Mouse (Mus musculus) midbrain, embryonic 15.5 days (tissue): ENCODE measurements at regions not wholly inside any gene's neighbourhood (a gene's known extent, or its start where the extent isn't known, plus 50 kb on each side); places are given as distances from the start of the nearest gene placed in this dataset.

ENCODE experiments used
- ATAC-seq: fragments of 200-750 bp; cut with Nextera tagmentation; replicated peaks from 2 replicates; pipeline ENCODE4 v1.8.0; 2017; ENCODE audit warnings: moderate TSS enrichment
- H3K27ac ChIP-seq: fragments of 300-500 bp; sonication (generic); 2 replicates; pipeline ENCODE4 v1.5.1; 2015; ENCODE audit warnings: mild to moderate bottlenecking, inconsistent platforms
- H3K27me3 ChIP-seq: fragments of 300-500 bp; sonication (generic); replicated peaks from 2 replicates; pipeline ENCODE4 v1.6.1; 2015; ENCODE audit warnings: inconsistent platforms
- H3K36me3 ChIP-seq: fragments of 300-500 bp; sonication (generic); replicated peaks from 2 replicates; pipeline ENCODE4 v1.6.1; 2015; ENCODE audit warnings: inconsistent platforms
- H3K4me1 ChIP-seq: fragments of 300-500 bp; sonication (generic); 2 replicates; pipeline ENCODE4 v1.6.1; 2015; ENCODE audit warnings: inconsistent platforms
- H3K4me2 ChIP-seq: fragments of 300-500 bp; sonication (generic); 2 replicates; pipeline ENCODE4 v1.6.1; 2015; ENCODE audit warnings: inconsistent platforms, mild to moderate bottlenecking, moderate library complexity
- H3K4me3 ChIP-seq: fragments of 300-500 bp; sonication (generic); 2 replicates; pipeline ENCODE4 v1.5.1; 2015; ENCODE audit warnings: mild to moderate bottlenecking, inconsistent platforms
- H3K9ac ChIP-seq: fragments of 300-500 bp; sonication (generic); 2 replicates; pipeline ENCODE4 v1.6.1; 2015; ENCODE audit warnings: mild to moderate bottlenecking, inconsistent platforms
- H3K9me3 ChIP-seq: fragments of 300-500 bp; sonication (generic); 2 replicates; pipeline ENCODE4 v1.6.1; 2016; ENCODE audit warnings: inconsistent platforms
- WGBS: fragments of 180-500 bp; shearing (Covaris S2); methylation state at CpG from one replicate; pipeline ENCODE4 v1.1.7; 2015; ENCODE audit warnings: mixed read lengths; 5-methylcytosine and 5-hydroxymethylcytosine counted together

DNA sequence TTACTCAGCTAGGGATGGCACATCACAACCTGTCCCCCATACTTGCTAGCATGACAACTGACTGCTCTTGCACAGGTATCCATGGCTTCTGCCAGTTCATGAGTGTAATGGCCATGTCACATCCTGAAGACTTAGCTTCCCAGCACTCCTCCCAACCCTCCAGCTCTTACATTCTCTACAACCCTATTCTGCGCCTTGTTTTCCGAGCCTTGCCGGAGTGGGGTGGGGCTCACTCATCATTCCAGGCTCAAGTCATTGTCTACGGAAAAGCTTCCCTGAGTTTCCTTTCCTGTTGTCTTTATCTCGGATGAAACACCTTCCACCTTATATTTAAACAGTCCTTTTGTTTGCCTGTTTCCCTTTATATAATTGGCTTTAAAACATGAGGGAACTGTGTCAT, 69.6 kb downstream of the Prdm13 start:
- H3K4me3 ChIP-seq = no peak overlapping the region
- no peak overlapping the region for H3K9ac ChIP-seq
- no peak overlapping the region for H3K27ac ChIP-seq
- H3K4me1 ChIP-seq = no peaks in the 10 kb centered on the region
- no peaks in the 10 kb centered on the region for H3K27me3 ChIP-seq
- ATAC-seq = no peak
- WGBS = 81% methylated on average over 5 of the region's 5 CpGs
- H3K9me3 ChIP-seq = no peaks in the 10 kb centered on the region
- no peaks in the 10 kb centered on the region for H3K36me3 ChIP-seq
- H3K4me2 ChIP-seq = no peak overlapping the region

GRCm38 (mm10) chr4:21614429-21614828, 71.3 kb downstream of the Prdm13 start:
- Histone ChIP-seq H3K4me3 (no peak overlapping the region), H3K27ac (no peak overlapping the region), H3K4me2 (no peak overlapping the region), H3K36me3 (no peaks in the 10 kb centered on the region), H3K4me1 (no peaks in the 10 kb centered on the region), H3K9ac (no peak overlapping the region), H3K9me3 (no peaks in the 10 kb centered on the region), H3K27me3 (no peaks in the 10 kb centered on the region)
- ATAC-seq = peak; percentile 33; the same call in 1 of the 2 replicates
- 37% methylated on average over 3 of the region's 3 CpGs for WGBS

- no peak overlapping the region for H3K9ac ChIP-seq
- H3K36me3 ChIP-seq = no peaks in the 10 kb centered on the region
- H3K4me2 ChIP-seq = no peak overlapping the region
- no peaks in the 10 kb centered on the region for H3K27me3 ChIP-seq
- H3K4me1 ChIP-seq = no peaks in the 10 kb centered on the region
- no peaks in the 10 kb centered on the region for H3K9me3 ChIP-seq
- no peak overlapping the region for H3K27ac ChIP-seq
- 62% methylated on average over 5 of the region's 5 CpGs for WGBS
- ATAC-seq = no peak
- no peak overlapping the region for H3K4me3 ChIP-seq
Measured at GRCm38 (mm10) chr4:21611531-21612282, 74.1 kb downstream of the Prdm13 start.

DNA sequence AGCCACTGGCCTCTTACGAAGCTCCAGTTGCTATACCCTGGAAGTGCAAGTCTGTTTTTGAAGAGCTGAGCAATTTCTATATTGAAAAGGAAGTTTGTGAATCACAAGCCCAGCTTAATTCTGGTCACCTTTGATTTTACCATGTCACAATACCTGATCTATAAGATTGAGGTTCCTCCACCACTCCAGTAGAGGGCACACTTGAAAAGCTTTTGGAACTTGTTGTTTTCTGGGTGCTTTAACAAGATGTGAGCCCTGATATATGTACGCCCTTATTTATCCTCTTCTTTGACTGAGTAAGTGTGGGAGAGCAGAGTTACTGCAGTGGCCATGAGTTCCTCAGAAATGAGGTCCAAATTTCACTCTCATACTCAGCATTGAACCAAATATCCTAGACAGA, 87.7 kb downstream of the Prdm13 start:
- H3K4me2 ChIP-seq = no peak overlapping the region
- WGBS = 68% methylated on average over 2 of the region's 2 CpGs
- no peaks in the 10 kb centered on the region for H3K9me3 ChIP-seq

GRCm38 (mm10) chr4:21547771-21548170, 138.0 kb downstream of the Prdm13 start:
- Histone ChIP-seq H3K4me3 (no peak overlapping the region), H3K27me3 (no peaks in the 10 kb centered on the region), H3K36me3 (no peaks in the 10 kb centered on the region), H3K27ac (no peak overlapping the region), H3K4me2 (no peak overlapping the region), H3K9me3 (no peaks in the 10 kb centered on the region), H3K4me1 (no peaks in the 10 kb centered on the region), H3K9ac (no peak overlapping the region)
- 90% methylated on average over 3 of the region's 3 CpGs for WGBS
- no peak for ATAC-seq

More for the DNA sequence above, 87.7 kb downstream of the Prdm13 start:
- H3K9ac ChIP-seq = no peak overlapping the region
- H3K27ac ChIP-seq = no peak overlapping the region
- H3K4me1 ChIP-seq = no peaks in the 10 kb centered on the region
- no peaks in the 10 kb centered on the region for H3K36me3 ChIP-seq
- H3K4me3 ChIP-seq = no peak overlapping the region
- no peaks in the 10 kb centered on the region for H3K27me3 ChIP-seq
- ATAC-seq = no peak

GRCm38 (mm10) chr4:21539583-21539982, 146.2 kb downstream of the Prdm13 start:
- H3K27me3 ChIP-seq = no peaks in the 10 kb centered on the region
- H3K9ac ChIP-seq = no peak overlapping the region
- no peaks in the 10 kb centered on the region for H3K9me3 ChIP-seq
- H3K36me3 ChIP-seq = no peaks in the 10 kb centered on the region
- no peak overlapping the region for H3K4me3 ChIP-seq
- no peak overlapping the region for H3K4me2 ChIP-seq
- H3K4me1 ChIP-seq = no peaks in the 10 kb centered on the region
- no peak for ATAC-seq
- 82% methylated on average over 2 of the region's 2 CpGs for WGBS
- no peak overlapping the region for H3K27ac ChIP-seq

DNA sequence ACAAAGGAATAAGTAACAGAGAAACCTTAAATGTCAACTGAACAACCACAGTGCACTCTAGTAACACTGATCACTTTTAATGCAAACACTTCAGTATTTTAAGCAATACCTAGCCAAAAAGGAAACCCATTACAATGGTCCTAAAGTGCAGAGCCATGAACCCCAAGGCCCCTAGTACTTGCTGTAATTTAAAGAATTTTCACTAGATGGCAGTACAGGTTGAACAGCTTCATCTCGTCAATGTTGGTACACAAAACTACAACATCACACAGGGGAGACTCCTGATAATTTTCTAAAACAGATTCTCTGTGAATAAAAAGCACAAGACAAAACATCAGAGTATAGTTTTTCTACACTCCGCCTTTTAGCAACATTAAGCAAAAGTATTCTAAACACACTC, 149.8 kb downstream of the Prdm13 start:
- Histone ChIP-seq H3K4me2 (no peak overlapping the region), H3K36me3 (no peaks in the 10 kb centered on the region), H3K9me3 (no peaks in the 10 kb centered on the region), H3K27ac (no peak overlapping the region), H3K9ac (no peak overlapping the region), H3K4me1 (no peaks in the 10 kb centered on the region), H3K27me3 (no peaks in the 10 kb centered on the region), H3K4me3 (no peak overlapping the region)
- ATAC-seq = no peak
- WGBS = 36% methylated on average over 2 of the region's 2 CpGs

- no peaks in the 10 kb centered on the region for H3K4me1 ChIP-seq
- H3K9ac ChIP-seq = no peak overlapping the region
- 38% methylated on average over 4 of the region's 4 CpGs for WGBS
- no peak overlapping the region for H3K4me3 ChIP-seq
- no peaks in the 10 kb centered on the region for H3K36me3 ChIP-seq
- no peak overlapping the region for H3K27ac ChIP-seq
- H3K4me2 ChIP-seq = no peak overlapping the region
- no peaks in the 10 kb centered on the region for H3K27me3 ChIP-seq
- H3K9me3 ChIP-seq = no peaks in the 10 kb centered on the region
- 0 out of 2 replicates have a peak, but pooled peaks have one; percentile 48 for ATAC-seq
Measured at GRCm38 (mm10) chr4:21532186-21532585, 153.6 kb downstream of the Prdm13 start.
